Mouse (Mus musculus) A20 (cell line): Measurements from ENCODE around the gene Gm35549.
A peak's percentile ranks its signal among the peaks of the same experiment; 100 is the strongest.

Experiments
- DNase-seq: peaks from one replicate; pipeline ENCODE4 v3.0.0-alpha.2; 2011; ENCODE audit warnings: low read depth, low spot score

Gm35549 gene

DNA sequence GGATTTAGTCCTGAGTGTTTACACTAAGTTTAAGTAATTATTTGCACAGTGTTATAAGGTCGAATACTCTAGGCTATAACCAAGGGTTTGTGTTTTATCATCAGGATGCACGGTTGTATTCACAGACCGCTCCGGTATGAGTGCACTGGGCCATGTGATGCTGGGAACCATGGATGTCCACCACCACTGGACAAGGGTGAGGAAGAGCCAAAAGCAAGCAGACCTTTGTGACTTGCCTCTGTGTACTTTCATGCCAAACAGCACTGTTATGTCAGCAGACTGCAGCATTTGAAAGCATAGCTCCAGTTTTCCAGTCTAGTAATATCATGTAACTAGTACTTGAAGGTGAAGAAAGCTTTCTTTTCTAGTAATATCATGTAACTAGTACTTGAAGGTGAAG, 17.1 kb downstream of the Gm35549 start:
- DNase-seq: no peak

DNA sequence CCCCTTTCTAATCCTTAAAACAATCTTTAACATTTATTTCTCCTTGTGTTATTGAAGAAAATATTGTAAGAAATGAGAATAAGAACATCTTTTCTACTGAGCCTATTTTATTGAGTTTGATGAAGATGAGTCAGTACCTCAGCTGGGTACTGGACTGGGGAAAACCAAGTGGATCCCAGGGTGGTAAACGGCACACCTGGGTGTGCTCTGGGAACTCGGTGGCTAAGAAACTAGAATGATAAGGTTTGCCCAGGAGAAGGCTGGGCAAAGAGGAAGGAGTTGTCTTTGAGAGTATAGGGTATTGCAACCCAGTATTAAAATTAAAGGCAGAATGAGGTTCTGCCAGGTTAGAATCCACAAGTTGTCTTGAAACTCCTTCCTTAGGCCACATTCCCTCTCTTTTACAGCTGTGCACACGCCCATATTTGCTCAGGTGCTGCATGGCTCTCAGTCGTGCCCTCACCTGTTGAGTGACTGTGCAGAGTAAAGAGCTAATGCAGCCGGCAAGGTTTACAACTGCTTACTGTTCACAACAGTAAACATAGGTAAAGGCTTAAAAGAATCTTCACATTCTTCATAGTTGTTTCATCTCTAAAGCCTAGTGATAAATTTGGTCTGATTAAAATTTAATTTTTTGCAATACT, 20.3 kb downstream of the Gm35549 start:
- DNase-seq: no peak

DNA sequence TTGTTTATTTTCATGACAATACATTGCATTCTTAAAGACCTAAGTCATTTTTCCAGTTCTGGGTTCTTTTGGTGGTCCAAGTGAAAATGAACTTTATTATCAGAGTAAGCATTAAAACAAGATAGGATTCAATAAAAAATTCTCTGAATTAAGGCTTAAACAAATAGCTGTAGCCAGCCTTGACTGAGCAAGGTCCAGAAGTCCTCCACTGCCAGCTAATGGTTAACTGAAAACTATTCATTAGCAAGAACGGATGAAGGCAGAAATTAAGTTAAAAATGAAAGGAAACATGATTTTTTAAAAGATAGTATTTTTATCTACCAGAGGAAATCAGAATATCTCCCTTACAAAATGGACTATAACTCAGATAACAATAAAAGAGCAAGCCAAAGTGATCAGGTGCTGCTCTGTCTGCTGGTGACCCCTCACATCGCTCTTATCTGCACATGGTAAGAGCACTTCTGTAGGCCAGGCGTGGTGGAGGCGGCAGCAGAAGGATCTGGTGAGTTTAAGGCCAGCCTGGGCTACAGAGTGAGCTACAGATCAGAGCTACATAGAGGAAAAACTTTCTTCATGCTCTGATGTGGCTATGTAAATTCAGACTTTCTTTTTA, 28.5 kb downstream of the Gm35549 start:
- no peak for DNase-seq

DNA sequence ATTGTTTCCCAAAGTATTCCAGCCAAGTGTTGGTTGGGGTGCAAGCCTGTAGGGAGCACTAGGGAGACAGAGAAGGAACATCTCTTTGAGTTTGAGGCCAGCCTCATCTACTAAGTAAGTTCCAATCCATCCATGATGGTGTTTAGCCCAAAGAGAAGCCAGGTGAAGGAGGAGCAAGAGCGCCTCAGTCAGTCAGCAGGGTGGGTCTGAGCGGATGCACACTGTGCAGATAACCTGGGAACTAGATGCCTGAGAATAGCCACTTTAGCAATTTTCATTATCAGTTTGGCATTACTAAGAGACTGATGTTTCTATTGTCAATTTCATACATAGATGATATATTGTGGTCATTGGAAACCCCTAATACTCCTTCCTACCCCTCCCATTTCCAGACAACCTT, 29.1 kb downstream of the Gm35549 start:
- no peak for DNase-seq

DNA sequence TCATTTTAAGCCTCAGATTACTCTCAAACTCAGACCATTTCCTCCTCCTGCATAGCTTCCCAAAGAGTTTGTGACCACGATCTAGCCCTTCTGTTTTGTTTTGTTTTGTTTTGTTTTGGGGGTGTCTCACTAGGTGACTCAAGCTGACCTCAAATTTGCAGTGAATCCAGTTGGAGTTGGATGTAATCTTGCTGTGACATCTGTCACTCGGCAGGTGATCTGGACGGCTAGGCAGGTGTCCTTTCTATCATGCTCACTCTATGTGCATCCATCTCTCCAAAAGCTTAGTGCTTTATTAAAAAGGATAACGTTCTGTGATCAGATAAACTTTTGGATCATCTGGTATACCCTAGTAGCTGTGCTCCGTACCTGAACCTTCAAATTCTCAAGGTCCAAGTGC, 31.4 kb downstream of the Gm35549 start:
- no peak for DNase-seq

DNA sequence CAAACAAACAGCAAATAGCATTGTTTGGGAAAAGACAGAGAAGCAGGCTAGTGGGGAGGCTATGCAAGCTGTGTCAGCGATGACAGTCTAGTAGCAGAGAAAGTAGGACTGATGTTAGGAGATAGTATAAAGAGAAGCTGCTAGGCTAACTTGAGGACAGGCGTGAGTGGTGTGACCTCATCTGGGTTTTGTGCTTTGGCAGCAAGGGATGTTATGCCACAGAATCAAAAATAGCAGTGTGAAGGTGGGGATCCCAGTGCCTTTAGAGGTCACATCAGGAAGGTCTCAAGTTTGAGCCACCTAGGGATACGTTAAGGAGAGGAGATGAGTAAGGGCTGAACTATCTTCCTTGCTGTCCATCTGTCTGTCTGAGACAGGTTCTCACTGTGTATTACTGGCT, 33.6 kb downstream of the Gm35549 start:
- no peak for DNase-seq

DNA sequence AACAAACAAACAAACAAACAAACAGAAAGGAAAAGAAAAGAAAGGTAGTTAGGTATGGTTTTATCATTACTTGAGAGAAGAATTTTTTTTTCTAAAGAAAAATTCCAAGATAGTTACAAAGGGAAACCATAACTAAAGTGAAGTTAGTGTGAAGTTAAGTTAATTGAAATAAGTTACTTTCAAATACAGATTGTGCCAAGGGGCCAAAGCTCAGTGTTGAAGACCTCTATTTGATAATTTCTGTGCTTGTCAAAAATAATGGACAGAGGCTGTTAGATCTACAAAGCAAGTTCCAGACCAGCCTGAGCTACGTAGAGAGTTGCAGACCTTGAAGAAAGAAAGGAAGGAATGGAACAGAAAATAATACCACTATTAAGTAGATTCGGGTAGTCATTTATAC, 36.6 kb downstream of the Gm35549 start:
- DNase-seq: no peak

DNA sequence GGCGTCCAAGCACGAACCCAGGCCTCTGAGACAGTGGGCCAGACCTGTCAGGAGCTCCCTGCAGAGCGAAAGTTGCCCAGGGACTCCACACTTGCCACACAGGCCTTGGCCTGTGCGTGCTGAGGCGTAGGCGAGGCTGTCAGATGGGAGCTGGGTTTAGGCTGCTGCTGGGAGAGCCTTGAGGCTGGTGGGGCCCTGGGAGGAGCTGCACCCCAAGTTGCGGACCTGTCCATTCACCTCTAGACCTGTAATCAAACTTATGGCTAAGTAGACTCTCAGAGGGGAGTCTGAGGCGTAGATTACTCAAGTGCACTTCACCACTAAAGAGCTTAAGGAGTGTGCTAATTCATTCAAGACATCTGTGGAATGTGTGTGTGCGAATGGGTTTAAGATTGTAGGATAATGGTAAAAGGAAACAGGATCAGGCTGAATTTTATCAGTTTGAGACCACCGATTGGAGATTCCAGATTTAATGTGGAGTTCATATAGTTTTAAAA, 37.9 kb downstream of the Gm35549 start:
- DNase-seq: no peak

DNA sequence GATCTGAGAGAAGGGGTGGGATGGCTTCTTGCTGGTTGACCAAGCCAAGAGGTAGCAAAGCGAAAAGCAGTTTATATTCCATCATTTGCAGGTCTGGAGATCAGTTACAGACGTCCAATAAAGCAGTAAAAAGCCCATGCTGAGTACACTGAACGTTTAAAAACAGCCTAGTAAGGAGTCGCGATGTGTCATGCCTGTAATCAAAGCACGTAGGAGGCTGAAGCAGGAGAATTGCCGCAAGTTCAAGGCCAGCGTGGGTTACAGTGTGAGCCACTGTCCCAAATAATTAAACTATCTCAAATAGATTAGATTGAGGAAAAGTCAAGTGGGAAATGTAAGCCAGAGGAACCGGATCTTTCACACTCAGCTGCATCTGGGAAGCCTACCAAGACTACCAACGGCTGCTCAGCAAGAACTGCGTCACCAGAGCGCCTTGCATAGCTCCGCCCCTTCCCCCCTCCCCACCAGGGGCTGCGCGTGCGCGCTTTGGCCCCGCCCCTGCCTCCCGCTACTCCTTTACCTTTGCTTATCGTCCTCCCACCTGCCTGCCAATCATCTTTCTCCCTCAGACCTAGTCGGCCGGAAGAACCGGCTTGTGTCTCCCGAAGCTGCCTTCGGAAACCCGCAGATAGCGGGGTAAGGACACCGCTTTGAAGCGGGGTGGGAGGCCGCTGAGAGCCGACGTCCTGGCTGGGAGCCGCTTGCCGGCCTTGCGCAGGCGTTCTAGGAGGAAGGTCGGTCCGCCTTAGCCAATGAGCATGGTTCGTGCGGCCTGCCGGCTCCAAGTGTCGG, 38.6 kb downstream of the Gm35549 start, which contains the start of gene Tcaim:
Gene Tcaim (plus strand): TSS at position 487 of the 792 bp plus-strand sequence.
- DNase-seq: peak; percentile 96

DNA sequence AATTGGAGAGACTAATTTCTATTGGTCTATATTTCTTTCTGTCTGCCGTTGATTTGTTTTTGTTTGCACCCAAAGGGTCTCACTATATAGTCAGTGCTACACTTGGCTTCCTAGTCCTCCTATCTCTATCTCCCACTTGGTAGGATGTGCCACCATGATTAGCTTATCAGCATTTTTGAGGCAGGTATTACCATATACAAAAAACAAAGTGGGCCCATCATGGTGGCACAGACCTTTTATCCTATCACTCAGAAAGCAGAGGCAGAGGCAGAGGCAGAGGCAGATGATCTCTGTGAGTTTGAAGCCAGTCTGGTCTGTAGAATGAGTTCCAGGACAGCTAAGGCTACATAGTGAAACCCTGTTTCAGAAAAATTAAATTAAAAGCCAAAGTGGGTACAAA, 57.3 kb downstream of the Gm35549 start:
- DNase-seq: no peak

DNA sequence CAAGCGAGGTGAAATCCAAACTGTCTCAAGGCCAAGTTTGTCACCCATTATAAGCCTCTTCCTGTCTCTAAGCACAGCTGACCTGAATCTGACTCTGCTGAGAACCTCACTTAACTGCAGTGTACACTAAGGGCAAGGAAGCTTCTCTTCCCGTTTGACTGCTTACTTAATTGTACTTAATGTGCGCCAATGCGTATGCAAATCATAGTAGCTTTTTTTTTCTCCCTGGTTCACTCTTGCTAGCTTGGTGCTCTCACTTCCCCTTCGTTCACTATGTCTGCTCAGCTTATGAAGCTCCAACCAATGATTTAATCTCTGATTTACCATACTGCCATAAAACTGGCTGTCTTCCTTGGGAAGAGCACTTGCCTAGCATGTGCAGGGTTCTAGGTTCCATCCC, 58.6 kb downstream of the Gm35549 start:
- peak; percentile 89 for DNase-seq
